Mouse (Mus musculus): ENCODE results near the gene Tcte2.

DNA sequence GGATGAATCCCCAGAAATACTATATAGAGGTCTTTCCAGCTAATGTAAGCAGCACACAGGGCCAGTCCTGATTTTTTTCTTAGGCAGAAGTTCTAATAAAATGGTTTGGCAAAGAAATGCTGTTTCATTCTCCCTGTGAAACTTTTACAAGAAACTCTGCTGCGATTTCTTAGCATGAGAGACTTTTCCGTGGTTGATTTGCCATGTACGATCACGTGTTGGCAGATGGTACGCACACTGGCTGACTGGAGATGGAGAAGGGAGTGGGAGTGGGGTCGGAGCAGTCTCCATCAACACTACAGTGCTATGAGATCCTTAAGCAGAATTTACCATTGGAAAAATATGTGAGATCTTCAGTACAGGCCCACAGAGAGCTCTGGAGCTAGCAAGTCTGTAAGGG lies 17.4 kb downstream of the Tcte2 start:
- TF ChIP-seq CTCF (IDR thresholded peaks at IDR 0.05; ENCODE audit: extremely low read depth, insufficient read depth, low read length) (no peak), POLR2A (IDR thresholded peaks at IDR 0.05; ENCODE audit: extremely low read depth, insufficient read depth, low read length) (no peak)
